Mouse (Mus musculus) midbrain, embryonic 12.5 days (tissue): ENCODE results near the gene Samd3. TPM values are rescaled to one million over a fixed set of nuclear protein-coding genes. Genes with fewer than 3 reads are reported as not detected.

Experiments used
- ATAC-seq: fragments of 200-750 bp; cut with Nextera tagmentation; 2 replicates; pipeline ENCODE4 v1.8.0; 2017; ENCODE audit warnings: low read depth, moderate TSS enrichment, moderate library complexity; ENCODE audit not compliant: low FRiP score
- H3K27ac ChIP-seq: fragments of 300-500 bp; sonication (generic); replicated peaks from 2 replicates; pipeline ENCODE4 v1.5.1; 2016; ENCODE audit warnings: mild to moderate bottlenecking
- H3K27me3 ChIP-seq: fragments of 300-500 bp; sonication (generic); 2 replicates; pipeline ENCODE4 v1.6.1; 2016; ENCODE audit warnings: mild to moderate bottlenecking
- H3K36me3 ChIP-seq: fragments of 300-500 bp; sonication (generic); 2 replicates; pipeline ENCODE4 v1.6.1; 2016
- H3K4me1 ChIP-seq: fragments of 300-500 bp; sonication (generic); 2 replicates; pipeline ENCODE4 v1.6.1; 2016
- H3K4me2 ChIP-seq: fragments of 300-500 bp; sonication (generic); replicated peaks from 2 replicates; pipeline ENCODE4 v1.6.1; 2016; ENCODE audit warnings: mild to moderate bottlenecking, moderate library complexity
- H3K4me3 ChIP-seq: fragments of 300-500 bp; sonication (generic); 2 replicates; pipeline ENCODE4 v1.5.1; 2016; ENCODE audit warnings: mild to moderate bottlenecking
- H3K9ac ChIP-seq: fragments of 300-500 bp; sonication (generic); replicated peaks from 2 replicates; pipeline ENCODE4 v1.6.1; 2016; ENCODE audit warnings: mild to moderate bottlenecking, moderate library complexity
- H3K9me3 ChIP-seq: fragments of 300-500 bp; sonication (generic); 2 replicates; pipeline ENCODE4 v1.6.1; 2016; ENCODE audit warnings: mild to moderate bottlenecking
- WGBS: fragments of 180-500 bp; shearing (Covaris S2); methylation state at CpG from one replicate; pipeline ENCODE4 v1.1.7; 2016; 5-methylcytosine and 5-hydroxymethylcytosine counted together
- polyA plus RNA-seq: library from polyadenylated mRNA; unstranded; fragments of >200 nt; fragmentation: Nextera tagmentation; extraction: Ambion mirVana; gene quantifications from 2 replicates; pipeline ENCODE4 v1.2.1, GENCODE M21; 2016

Gene Samd3
- polyA plus RNA-seq: 0.77 and 3.6 TPM in 2 replicates

DNA sequence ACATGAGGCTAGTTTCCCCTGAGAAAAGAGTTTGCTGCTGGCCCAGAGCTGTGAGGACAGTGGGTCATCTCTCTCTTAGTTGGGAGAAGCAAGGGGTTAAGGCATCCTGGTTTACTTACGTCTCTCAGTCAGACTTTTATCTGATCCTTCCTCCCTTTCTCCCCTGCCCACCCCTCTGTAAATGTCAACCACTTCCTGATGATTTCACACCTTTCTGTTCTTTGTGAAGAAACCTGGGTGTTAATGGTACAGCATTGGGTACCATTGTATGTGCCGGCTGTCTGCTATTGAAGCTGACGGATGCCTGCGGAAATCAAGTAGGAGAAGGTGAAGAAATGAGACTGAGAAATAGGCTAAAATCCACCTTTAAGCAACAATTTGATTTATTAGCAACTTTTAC is at the start of gene Samd3:
Samd3 (plus strand) TSS at position 220 of the 400 bp plus-strand sequence.
- Histone ChIP-seq H3K27ac (no peak within 1 kb of the TSS), H3K4me3 (no peak within 1 kb of the TSS), H3K9ac (no peak within 1 kb of the TSS), H3K9me3 (no peaks in the 10 kb centered on the region), H3K36me3 (no peaks in the 10 kb centered on the region), H3K4me1 (no peaks in the 10 kb centered on the region), H3K4me2 (no peak within 1 kb of the TSS), H3K27me3 (no peaks in the 10 kb centered on the region)
- no peak for ATAC-seq
- WGBS: 85% methylated on average over 4 of the region's 4 CpGs

DNA sequence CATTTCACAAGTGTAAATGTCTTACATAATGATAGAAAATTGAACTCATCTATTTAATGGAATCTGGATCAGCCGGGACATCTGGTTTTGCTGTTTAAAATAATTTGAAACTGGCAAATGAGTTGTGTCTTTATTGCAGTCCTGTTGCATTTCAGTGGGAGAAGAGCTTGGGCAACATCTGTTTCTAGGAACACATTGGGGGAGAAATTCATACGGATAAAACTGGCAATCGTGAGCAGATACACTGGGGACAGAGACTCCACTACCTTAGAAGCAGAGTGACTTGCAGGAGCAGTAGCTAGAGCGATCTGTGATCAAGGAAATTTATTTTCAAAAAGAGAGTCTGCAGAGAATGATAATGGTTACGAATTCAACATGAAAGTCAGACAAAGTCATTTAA is 44.2 kb upstream of the Samd3 start:
- 87% methylated on average over 5 of the region's 5 CpGs for whole genome bisulfite sequencing
- Histone ChIP-seq H3K36me3 (no peaks in the 10 kb centered on the region), H3K4me2 (no peak overlapping the region), H3K9ac (no peak overlapping the region), H3K9me3 (no peaks in the 10 kb centered on the region), H3K4me3 (no peak overlapping the region), H3K27ac (no peak overlapping the region), H3K4me1 (no peaks in the 10 kb centered on the region), H3K27me3 (no peaks in the 10 kb centered on the region)
- ATAC-seq: no peak

DNA sequence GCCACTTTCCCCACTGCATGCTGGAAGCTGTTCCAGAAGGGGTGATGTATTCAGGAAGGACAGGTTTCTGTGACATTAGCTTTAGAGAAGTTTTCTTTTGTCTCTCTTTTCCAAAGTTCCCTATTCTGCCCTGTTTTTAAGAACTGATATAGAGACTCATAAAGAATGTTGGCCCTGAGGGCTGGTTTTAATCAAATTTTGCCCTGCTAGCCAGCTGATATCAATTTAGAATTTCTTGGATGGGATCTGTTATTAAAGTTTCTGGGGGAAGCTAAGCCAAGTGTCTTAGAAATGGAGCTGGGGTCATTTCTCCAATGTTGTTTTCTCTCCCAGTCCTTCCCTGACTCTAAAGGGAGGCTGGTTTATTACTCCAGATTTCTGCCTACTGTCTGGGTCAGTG is 38.7 kb upstream of the Samd3 start:
- H3K9ac ChIP-seq: no peak overlapping the region
- H3K4me2 ChIP-seq: no peak overlapping the region
- no peaks in the 10 kb centered on the region for H3K27me3 ChIP-seq
- no peak overlapping the region for H3K4me3 ChIP-seq
- H3K36me3 ChIP-seq: no peaks in the 10 kb centered on the region
- no peak overlapping the region for H3K27ac ChIP-seq
- no peaks in the 10 kb centered on the region for H3K4me1 ChIP-seq
- ATAC-seq: no peak
- H3K9me3 ChIP-seq: no peaks in the 10 kb centered on the region

DNA sequence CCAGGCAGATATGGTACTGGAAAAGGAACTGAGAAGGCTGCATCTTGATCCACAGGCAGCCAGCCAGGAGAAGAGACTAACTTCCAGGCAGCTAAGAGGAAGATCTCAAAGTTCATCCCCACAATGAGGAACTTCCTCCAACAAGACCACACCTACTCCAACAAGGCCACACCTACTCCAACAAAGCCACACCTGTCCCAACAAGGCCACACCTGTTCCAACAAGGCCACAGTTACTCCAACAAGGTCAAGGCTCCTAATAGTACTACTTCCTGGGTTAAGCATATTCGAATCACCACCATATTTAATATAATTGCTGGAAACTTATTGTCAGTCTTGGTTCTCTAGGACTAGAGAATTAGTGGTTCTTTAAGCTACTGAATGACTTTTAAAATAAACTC is 34.6 kb upstream of the Samd3 start:
- Histone ChIP-seq H3K27ac (no peak overlapping the region), H3K4me1 (no peaks in the 10 kb centered on the region), H3K4me2 (no peak overlapping the region), H3K9ac (no peak overlapping the region), H3K36me3 (no peaks in the 10 kb centered on the region), H3K4me3 (no peak overlapping the region), H3K9me3 (no peaks in the 10 kb centered on the region), H3K27me3 (no peaks in the 10 kb centered on the region)
- no peak for ATAC-seq
- WGBS: 86% methylated on average over 1 of the region's 1 CpGs

DNA sequence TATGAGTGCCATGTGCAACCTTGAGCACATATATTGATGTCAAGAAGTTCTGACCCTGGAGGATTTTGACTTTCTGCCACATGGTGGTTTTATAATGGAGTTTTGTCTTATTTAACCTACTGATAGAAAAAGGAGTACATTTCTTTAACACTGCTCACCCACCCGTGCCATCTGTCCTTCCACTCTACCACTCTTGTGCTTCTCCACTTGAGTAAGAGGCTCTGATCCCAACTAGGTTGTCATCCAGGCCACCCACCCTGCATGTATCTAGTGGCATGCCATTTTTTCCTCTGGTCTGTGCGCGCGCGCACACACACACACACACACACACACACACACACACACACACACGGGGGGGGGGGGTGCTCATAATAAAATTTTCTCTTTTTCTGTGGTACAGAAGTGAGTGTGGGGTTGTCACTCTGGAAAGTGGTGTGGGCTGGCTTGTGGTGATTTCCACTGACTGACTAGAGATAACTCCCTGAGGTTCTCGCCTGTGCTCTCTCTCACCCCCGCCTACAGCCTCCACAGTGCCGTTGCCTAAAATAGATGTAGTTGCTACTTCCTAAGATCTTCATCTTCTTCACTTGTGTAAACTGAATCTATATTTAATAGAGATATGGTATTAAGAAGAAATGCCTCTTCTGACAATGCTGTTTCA is 26.7 kb upstream of the Samd3 start:
- no peak overlapping the region for H3K9ac ChIP-seq
- WGBS: 92% methylated on average over 9 of the region's 9 CpGs
- H3K27ac ChIP-seq: no peak overlapping the region
- ATAC-seq: no peak
- H3K4me3 ChIP-seq: no peak overlapping the region
- no peak overlapping the region for H3K4me2 ChIP-seq
- no peaks in the 10 kb centered on the region for H3K36me3 ChIP-seq
- H3K9me3 ChIP-seq: no peaks in the 10 kb centered on the region
- H3K4me1 ChIP-seq: no peaks in the 10 kb centered on the region
- H3K27me3 ChIP-seq: no peaks in the 10 kb centered on the region

DNA sequence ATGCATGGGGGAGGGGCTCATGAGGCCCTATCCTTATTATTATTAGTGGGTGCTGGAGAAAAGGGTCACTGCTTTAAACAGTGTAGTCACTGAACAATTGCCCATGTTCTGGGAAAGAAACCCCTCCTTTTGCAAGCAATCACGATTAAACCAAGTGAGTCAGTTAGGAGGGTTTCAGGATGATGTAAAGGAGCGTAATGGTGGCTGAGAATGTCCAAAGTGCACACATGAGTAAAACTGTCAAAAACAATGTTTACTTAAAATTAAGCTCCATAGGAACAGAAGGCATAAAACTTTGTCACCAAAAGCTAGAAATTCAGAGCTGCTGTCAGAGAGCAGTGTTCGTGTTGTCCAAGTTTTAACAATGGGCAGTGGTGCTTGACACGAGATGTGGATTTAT is 8.8 kb upstream of the Samd3 start:
- Histone ChIP-seq H3K4me3 (no peak overlapping the region), H3K4me2 (no peak overlapping the region), H3K9me3 (no peaks in the 10 kb centered on the region), H3K9ac (no peak overlapping the region), H3K27ac (no peak overlapping the region), H3K27me3 (no peaks in the 10 kb centered on the region), H3K4me1 (no peaks in the 10 kb centered on the region), H3K36me3 (no peaks in the 10 kb centered on the region)
- no peak for ATAC-seq
- 81% methylated on average over 4 of the region's 4 CpGs for WGBS

DNA sequence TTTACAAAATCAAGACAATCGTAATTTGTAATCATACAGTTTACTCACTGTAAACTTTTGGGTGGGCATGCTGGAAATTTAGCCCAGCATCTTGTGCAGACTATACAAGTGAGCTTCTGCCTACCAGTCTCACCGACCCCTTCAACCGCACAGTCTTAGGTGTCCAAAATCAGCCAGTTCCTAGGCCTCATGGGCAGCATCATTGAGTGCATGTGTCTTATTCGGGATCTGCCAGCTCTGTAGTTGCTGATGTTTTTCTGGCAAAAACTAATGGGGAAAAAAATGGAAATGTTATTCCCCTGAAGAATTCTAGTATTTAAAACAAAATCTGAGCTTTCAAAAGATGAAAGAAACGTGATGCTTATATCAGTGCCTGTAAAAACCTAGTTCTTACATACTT is 3.3 kb upstream of the Samd3 start:
- Histone ChIP-seq H3K4me2 (no peak overlapping the region), H3K9me3 (no peaks in the 10 kb centered on the region), H3K4me1 (no peaks in the 10 kb centered on the region), H3K36me3 (no peaks in the 10 kb centered on the region), H3K27ac (no peak overlapping the region), H3K27me3 (no peaks in the 10 kb centered on the region), H3K4me3 (no peak overlapping the region), H3K9ac (no peak overlapping the region)
- 89% methylated on average over 5 of the region's 5 CpGs for whole genome bisulfite sequencing
- no peak for ATAC-seq

DNA sequence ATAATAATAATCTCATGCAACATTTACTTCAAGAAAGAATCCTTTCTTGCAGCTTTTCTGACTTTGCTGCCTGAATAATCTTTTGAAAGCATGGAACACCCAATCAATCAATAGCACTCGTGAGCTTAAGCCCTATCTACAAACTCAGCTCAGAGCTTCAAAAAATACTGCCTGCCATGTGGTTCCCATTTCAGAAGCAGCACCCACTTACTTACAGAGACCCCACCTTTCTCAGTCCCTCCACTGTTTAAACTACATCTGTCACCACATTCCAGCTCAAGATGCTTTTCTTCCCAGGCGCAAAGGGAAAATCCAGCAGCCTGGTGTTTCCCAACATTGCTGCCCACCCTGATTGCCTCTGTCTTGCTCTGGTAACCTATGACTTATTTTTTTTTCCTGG is 2.8 kb upstream of the Samd3 start:
- no peaks in the 10 kb centered on the region for H3K36me3 ChIP-seq
- no peak overlapping the region for H3K9ac ChIP-seq
- no peaks in the 10 kb centered on the region for H3K9me3 ChIP-seq
- no peak overlapping the region for H3K27ac ChIP-seq
- H3K4me2 ChIP-seq: no peak overlapping the region
- no peaks in the 10 kb centered on the region for H3K4me1 ChIP-seq
- ATAC-seq: no peak
- 68% methylated on average over 2 of the region's 2 CpGs for WGBS
- H3K27me3 ChIP-seq: no peaks in the 10 kb centered on the region
- H3K4me3 ChIP-seq: no peak overlapping the region

DNA sequence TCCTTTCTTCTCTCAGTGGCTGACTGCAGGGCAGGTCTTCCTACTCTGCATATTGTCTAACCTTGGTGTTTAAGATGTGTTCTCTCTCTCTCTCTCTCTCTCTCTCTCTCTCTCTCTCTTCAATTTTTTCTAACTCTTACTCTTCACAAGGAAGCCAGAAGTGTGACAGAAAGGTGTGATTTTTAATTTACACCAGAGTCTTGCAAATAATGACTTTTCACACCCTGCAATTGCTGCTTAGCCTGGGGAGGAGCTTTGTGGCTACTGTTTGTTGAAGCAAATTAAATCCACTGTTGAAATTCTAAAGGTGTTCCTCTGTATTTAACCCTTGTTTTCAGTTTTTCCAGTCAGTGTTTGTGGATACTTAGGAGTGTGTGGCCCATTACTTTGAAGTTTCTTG is 1.3 kb upstream of the Samd3 start:
- ATAC-seq: no peak
- Histone ChIP-seq H3K9ac (no peak overlapping the region), H3K27ac (no peak overlapping the region), H3K4me2 (no peak overlapping the region), H3K4me1 (no peaks in the 10 kb centered on the region), H3K36me3 (no peaks in the 10 kb centered on the region), H3K27me3 (no peaks in the 10 kb centered on the region), H3K4me3 (no peak overlapping the region), H3K9me3 (no peaks in the 10 kb centered on the region)

DNA sequence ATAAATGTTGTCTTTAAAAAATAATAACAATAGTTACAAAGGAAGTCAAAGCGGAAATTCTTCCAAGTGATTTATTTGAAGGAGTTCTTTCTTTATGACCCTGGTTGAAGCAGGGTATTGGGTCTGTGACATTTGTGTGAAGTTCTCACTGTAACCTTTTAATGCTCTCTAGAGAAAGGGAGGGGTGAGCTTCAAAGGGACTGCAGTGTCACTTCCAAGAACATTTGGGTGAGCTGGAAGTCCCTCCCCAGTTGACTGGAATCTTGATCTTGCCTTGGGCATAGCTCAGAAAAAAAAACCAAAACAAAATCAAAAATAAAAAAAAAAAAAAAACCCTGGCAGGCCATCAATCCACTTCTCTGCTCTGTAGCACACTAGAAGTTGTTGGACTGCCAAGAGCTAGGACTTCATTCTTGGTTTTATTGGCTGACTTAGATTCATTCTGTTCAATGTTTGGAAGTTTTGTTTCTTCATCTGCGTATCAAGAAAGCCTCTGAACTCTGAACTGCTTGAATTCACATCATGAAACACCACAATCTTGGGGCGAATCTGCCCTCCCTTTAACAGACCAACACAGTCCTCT is 2.7 kb downstream of the Samd3 start:
- no peak for ATAC-seq
- WGBS: 94% methylated on average over 3 of the region's 3 CpGs
- H3K4me3 ChIP-seq: no peak overlapping the region
- H3K4me2 ChIP-seq: no peak overlapping the region
- no peaks in the 10 kb centered on the region for H3K4me1 ChIP-seq
- H3K9me3 ChIP-seq: no peaks in the 10 kb centered on the region
- H3K27me3 ChIP-seq: no peaks in the 10 kb centered on the region
- no peaks in the 10 kb centered on the region for H3K36me3 ChIP-seq
- H3K9ac ChIP-seq: no peak overlapping the region
- no peak overlapping the region for H3K27ac ChIP-seq

DNA sequence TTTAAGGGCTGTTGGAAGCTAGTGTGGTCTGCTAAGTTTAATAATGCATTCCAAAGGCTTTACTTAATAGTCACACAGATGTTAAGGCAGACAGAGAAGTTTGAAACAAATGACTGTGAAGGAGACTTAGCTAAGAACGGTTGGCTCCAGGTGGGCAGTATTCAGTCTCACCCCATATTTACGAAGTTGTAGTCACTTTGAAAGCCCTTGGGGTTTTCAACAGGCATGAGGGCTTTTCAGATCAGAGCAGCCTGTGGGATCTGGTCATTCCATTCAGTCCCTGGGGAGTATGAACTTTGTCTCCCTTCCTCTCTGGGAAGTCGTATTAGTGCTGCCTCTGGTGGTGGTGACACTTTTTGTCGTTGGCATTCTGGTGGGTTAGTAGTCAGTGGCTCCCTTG is 9.1 kb downstream of the Samd3 start:
- no peaks in the 10 kb centered on the region for H3K36me3 ChIP-seq
- no peaks in the 10 kb centered on the region for H3K27me3 ChIP-seq
- no peak overlapping the region for H3K27ac ChIP-seq
- no peak overlapping the region for H3K4me2 ChIP-seq
- H3K9ac ChIP-seq: no peak overlapping the region
- H3K4me1 ChIP-seq: no peaks in the 10 kb centered on the region
- 57% methylated on average over 4 of the region's 4 CpGs for WGBS
- no peak for ATAC-seq
- no peaks in the 10 kb centered on the region for H3K9me3 ChIP-seq
- H3K4me3 ChIP-seq: no peak overlapping the region

DNA sequence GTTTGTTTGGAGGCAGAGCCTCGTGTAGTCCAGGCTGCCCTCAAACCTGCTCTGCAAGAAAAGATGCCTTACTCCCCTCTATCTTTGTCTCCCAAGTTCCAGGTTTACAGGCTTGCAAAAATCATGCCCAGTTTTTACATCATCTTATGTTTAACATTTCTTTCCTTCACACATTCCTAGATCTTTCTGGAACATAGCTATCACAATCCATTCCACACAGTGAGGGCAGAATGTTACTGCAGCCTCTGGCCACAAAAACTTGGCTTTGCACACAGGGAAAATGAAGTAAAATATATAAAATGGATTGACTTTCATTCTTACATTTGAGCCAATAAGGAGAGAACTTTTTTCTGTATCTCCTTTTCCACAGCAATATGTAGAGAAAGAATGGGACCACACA is 9.6 kb downstream of the Samd3 start:
- Histone ChIP-seq H3K27me3 (no peaks in the 10 kb centered on the region), H3K4me2 (no peak overlapping the region), H3K9ac (no peak overlapping the region), H3K4me3 (no peak overlapping the region), H3K4me1 (no peaks in the 10 kb centered on the region), H3K27ac (no peak overlapping the region), H3K36me3 (no peaks in the 10 kb centered on the region), H3K9me3 (no peaks in the 10 kb centered on the region)
- 83% methylated on average over 1 of the region's 1 CpGs for WGBS
- ATAC-seq: no peak

DNA sequence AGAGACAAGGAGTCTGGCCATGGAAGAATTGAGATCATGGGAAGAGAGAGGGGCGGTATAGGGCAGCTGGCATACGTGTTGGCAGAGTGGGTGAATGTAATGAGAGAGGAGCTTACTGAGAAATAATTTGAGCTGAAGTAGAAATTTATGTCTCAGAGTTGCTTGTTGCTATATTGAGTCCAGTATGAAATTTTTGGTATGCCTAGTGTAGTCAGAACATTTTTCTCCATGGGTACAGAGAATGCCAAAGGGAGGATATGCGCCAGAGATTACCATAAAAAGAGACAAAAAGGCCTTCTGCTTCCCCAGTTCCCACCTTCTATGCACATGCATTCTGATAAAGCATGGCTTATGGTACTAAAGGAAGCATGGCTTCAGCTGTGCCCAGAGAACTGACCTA is 13.7 kb downstream of the Samd3 start:
- Histone ChIP-seq H3K4me1 (no peaks in the 10 kb centered on the region), H3K9me3 (no peaks in the 10 kb centered on the region), H3K4me3 (no peak overlapping the region), H3K27me3 (no peaks in the 10 kb centered on the region), H3K27ac (no peak overlapping the region), H3K4me2 (no peak overlapping the region), H3K9ac (no peak overlapping the region), H3K36me3 (no peaks in the 10 kb centered on the region)
- 84% methylated on average over 3 of the region's 3 CpGs for WGBS
- no peak for ATAC-seq
